Mouse (Mus musculus) embryo, embryonic 11.5 days (tissue): Measurements from ENCODE around the gene Foxc2.
"Not testable (repeated sequence)": the region's sequence is repeated elsewhere in the genome, so short reads cannot be mapped to it uniquely, and the experiment has no call there.

Experiments
- DNase-seq: peaks from one replicate; pipeline ENCODE4 v3.0.0-alpha.2; 2012; ENCODE audit warnings: low read depth, low spot score

Gene Foxc2

GRCm38 (mm10) chr8:121119635-121120455, 3.9 kb downstream of the Foxc2 start:
- no peak for DNase-seq

DNA sequence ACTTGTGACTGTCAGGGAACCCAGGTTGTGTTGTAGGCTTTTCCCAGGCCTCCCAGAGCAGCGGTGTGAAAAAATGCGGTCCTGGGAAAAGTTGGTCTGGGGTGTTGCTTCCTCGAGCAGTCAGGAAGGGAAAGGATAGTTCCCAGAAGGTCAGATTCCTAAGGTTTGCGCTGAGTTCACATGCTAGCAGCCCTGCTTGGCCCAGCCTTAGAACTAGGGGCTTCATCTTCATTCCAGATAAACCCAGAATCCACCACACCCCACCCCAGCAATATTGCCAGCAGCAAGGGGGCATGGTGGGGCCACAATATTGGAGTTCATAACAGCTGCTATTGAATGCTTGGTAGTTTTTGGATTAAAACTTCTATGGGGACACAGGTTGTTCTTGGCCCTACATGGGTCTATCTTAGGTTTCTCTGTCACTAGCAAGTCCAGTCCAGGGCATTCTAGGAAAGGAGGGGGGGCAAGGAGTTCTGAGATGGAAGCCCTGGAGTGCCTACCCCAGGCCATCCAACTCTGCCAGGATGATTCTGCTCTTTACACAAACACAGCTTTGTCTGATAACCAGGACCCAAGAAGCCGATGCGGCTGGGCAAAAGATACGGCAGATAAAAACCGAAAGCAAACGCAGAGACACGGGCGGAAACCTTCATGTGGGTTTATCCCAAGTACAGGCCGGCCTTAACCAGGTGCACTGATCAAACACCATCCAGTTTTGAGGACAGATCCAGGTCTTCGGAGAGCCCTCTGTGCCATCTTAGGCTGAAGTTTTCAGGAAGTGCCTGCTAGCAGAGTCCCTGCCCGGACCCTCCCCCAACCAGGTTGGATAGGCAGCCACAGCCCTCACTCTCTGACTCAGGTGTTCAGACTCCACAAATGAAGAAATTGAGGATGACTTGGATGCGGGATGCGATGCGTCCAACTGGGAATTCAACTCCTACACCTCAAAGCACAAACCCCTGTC, 4.8 kb downstream of the Foxc2 start:
- no peak for DNase-seq

DNA sequence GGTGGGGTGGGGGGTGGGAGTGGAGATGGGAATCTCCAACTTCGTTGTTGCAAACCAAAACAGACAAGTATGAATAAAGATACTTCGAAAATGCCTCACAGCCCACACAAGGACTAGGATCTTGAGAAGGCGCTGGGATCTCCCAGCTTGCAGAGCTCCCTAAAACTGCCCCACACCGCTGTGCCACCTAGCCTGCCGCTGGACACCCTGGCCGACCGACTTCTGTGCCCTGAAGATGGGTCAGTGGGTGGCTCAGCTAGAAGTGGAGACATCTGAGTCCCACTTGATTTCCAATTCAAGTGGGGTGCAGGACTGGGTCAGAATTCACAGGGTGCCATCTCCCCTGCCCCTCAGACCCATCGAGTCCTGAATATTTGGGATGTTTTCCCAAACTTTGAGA, 5.7 kb downstream of the Foxc2 start:
- no peak for DNase-seq

DNA sequence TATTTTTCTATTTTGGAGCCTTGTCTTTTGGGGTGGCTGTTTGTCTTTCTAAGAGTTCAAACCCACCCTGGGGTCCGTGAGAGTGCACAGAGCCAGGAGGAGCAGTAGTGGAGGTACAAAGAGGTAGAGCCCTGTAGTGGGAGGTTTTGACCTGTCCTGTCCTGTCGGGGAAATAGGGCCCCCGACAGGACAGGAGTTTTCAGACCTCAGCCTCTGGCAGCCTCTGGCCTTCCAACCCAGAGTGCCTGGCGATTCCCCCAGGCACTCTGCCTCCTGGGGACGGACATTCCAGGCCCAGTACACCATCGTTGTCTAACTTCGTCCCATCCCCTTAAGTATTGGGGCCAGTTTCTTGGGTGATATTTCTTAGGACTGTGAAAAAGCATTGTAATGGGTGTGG, 6.4 kb downstream of the Foxc2 start:
- no peak for DNase-seq

- no peak for DNase-seq
These were observed 7.1 kb downstream of the Foxc2 start for GRCm38 (mm10) chr8:121123113-121123512.

GRCm38 (mm10) chr8:121124547-121125239, 8.7 kb downstream of the Foxc2 start:
- DNase-seq, result no peak

DNA sequence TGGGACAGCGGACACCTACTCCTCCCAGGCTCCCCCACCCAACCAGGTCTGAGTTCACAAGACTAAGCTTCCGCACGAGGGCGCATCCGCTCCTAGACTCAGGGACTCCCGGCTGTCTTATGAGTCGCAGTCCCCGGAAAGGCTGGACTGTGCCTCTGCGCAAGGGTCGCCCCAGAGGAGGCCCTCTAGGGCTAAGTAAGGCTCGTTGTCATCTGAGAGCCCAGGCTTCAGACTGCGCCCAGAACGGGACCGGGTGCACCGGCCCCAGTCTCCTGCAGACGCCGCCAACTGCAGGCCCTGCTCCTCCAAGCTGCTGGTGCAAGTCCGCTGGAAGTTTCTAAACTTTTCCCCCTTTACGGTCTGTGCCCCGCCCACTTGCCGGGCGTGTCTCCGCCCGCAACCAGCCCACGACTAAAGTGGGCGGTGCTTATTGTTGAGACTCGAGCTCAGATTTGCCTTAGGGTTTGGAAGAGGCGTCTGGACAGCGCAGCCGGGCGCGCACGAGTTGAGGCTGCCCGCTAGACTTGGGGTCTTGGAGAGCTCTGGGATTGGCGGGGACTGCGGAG, 9.4 kb downstream of the Foxc2 start:
- peak; percentile 85 for DNase-seq

- DNase-seq, result no peak
These were observed 10.2 kb downstream of the Foxc2 start for GRCm38 (mm10) chr8:121126191-121126590.

- no peak for DNase-seq
These were observed 10.7 kb downstream of the Foxc2 start for GRCm38 (mm10) chr8:121126694-121127093.

- DNase-seq, result no peak
These were observed 11.3 kb downstream of the Foxc2 start for GRCm38 (mm10) chr8:121127291-121127701.

DNA sequence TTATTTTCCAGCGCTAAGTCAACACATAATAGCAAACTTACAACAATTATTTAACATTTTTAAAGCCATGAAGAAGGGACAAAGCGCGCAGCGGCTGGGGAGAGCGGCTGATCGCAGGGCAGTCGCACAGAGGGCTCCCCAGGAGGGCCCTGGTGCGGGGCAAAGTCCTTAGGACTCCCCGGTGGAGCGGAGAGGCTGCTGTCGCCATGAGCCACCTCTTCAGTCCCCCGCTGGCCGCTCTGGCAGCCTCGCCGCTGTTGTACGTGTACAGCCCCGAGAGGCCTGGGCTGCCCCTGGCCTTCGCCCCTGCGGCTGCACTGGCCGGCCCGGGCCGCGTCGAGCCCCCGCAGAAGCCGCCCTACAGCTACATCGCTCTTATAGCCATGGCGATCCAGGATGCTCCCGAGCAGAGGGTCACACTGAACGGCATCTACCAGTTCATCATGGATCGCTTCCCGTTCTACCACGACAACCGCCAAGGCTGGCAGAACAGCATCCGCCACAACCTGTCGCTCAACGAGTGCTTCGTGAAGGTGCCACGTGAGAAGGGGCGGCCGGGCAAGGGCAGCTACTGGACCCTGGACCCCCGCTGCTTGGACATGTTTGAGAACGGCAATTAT, 11.9 kb downstream of the Foxc2 start, which contains the start of gene Foxl1:
Gene Foxl1 (plus strand): TSS at position 185 of the 620 bp plus-strand sequence.
- no peak for DNase-seq

DNA sequence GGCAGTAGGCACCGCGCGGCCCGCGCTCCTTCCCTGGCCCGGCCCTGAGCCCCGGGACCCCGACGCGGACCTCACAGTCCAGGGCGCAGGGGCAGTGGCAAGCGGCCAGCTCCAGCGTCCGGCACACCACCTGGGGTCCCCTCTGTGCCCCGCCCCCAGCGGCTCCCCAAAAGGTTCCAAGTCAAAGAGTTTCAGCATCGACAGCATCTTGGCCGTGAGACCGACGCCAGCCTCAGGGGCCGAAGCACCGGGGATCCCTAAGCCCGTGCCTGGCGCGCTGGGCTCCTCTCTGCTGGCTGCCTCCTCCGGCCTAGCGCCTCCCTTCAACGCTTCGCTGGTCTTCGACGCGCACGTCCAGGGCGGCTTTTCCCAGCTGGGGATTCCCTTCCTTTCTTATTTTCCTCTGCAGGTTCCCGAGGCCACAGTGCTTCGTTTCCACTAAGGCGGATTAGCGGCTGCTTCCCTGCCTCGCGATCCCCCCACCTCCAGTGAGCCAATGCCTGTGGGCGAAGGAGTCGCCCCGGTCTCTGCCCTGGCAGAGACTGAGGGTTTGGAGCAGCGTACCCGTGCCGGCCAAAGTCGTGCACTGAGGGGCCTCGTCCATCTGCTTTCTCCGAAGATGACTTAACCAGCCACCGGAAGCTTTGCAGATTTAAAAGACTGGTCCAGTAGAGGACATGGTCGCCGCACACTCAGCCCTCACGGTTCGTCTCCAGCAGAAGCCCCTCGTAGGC, 12.7 kb downstream of the Foxc2 start:
- no peak for DNase-seq

DNA sequence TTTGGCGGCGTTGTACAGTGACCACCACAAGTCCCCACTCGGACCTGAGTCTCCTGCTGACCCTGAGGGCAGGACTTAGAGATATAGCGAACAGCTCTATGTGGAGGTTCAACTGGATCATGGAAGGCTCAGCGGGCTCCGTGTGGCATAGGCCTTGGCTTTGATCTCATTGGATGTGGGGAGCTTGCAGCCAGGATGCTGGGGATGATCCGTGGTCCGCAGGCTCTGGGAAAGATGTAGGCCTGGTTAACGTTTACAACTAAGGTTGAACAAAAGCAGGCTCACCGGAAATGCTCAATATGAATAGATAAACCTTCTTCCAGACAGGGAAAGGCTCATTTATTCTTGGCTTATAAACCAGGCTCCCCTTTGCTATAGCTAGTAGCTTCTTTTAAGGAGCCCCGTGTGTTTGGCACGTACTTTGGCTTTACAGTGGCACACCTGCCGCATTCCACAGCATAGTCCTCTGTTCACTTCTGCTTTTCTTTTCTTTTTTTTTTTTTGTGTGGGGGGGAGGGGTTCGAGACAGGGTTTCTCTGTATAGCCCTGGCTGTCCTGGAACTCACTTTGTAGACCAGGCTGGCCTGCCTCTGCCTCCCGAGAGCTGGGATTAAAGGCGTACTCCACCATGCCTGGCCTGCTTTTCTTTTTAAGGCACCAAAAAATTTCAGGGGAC, 13.4 kb downstream of the Foxc2 start:
- DNase-seq, result no peak

GRCm38 (mm10) chr8:121130522-121130921, 14.6 kb downstream of the Foxc2 start:
- DNase-seq, result no peak

DNA sequence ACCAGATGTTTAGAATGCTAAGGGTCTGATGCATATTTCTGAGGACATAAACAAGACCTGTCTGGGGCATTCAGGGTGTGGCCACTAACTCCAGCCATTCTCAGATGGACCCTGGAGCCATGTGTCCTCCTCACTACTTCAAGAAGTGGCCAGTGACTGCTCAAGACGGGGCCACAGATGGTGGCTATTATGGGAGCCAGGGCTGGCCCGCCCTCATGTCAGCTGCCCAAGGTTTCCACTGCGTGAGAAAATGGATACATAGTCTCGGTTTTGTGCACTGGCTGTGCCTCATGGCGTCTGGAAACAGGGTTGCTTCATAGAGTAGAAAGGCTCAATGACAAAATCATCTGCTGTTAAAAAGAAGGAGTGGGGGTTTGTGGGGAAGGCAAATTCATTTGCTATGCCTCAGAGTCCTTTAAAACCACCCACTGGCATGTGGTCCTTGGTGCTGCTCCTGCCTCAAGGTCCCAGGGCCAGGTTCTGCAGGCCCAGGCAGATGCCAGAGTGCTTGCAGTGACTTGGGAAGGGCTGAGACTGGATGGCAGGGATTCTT, 17.1 kb downstream of the Foxc2 start:
- no peak for DNase-seq

- no peak for DNase-seq
These were observed 18.1 kb downstream of the Foxc2 start for GRCm38 (mm10) chr8:121134102-121134501.

DNA sequence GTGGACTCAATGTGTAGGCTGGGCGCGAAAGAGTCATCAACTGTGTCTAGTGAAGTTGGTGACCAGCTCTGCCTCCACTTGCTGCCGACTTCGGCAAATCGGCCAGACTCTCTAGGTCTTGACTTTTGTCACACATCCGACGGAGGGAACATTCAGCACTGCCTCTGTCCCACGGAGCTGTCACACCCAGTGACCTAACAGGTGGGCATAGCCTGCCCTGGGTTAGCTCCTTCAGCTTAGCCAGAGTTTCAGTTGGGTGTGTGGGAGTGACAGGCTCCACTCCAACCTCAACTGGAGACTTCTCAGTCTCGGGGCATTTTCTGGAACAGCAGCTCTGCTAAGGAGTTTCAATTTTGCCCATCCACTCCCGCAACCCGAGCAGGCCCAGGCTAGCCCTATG, 18.5 kb downstream of the Foxc2 start:
- DNase-seq, result no peak

GRCm38 (mm10) chr8:121136856-121137255, 20.9 kb downstream of the Foxc2 start:
- no peak for DNase-seq

GRCm38 (mm10) chr8:121145457-121146134, 29.6 kb downstream of the Foxc2 start:
- not testable (repeated sequence) for DNase-seq
